Mouse (Mus musculus) retina, embryonic 14.5 days (tissue): ENCODE results near the gene Lpar3.

Experiments
- DNase-seq: peaks from one replicate; pipeline ENCODE4 v3.0.0-alpha.2; 2015; ENCODE audit warnings: low spot score

The Lpar3 gene

GRCm38 (mm10) chr3:146309586-146309985 lies 88.8 kb downstream of the Lpar3 start:
- DNase-seq: no peak

- DNase-seq: peak; percentile 59
Measured at GRCm38 (mm10) chr3:146311121-146311538, 90.4 kb downstream of the Lpar3 start.

GRCm38 (mm10) chr3:146315414-146315813 lies 94.7 kb downstream of the Lpar3 start:
- no peak for DNase-seq

GRCm38 (mm10) chr3:146316293-146316692 lies 95.5 kb downstream of the Lpar3 start:
- DNase-seq: no peak

- DNase-seq: no peak
Measured at GRCm38 (mm10) chr3:146317366-146317765, 96.6 kb downstream of the Lpar3 start.

DNA sequence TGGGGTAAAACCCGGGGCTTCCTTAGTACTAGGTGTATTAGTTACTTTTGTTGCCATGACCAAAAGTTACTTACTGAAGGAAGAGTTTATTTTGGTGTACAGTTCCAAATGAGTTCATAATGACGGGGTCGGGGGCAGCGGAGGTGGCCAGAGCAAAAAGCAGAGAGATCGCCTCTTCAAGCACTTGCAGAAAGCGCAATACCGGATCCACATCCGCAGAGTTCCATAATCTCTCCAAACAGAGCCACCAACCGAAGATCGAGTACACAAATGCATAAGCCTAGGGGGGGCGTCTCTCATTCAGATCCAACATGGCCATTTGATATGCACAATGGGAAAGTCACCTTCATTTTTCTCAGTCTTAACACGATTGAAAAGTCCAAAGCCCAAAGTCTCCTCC lies 97.1 kb downstream of the Lpar3 start:
- DNase-seq: no peak

DNA sequence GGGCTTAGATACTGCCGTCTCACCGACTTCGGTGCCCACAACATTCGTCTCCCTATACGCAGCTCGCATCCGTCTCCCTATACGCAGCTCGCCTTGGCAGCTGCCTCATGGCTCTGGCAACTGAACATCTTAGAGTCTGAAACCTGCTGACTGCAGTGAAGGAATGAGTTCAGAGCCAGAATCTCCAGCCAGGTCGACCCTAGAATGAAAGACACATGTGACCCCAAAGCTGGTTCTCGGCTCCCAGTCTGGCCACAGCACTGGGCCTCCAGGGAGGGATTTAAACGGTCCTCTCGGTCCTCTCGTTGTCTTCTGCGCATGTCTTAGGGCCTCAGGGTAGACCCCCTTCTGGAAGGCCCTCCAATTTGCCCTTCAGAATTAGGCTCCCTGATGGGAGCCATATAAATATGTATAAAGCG lies 97.8 kb downstream of the Lpar3 start:
- DNase-seq: peak; percentile 62

- DNase-seq: peak; percentile 78
Measured at GRCm38 (mm10) chr3:146318987-146319386, 98.2 kb downstream of the Lpar3 start.

- no peak for DNase-seq
Measured at GRCm38 (mm10) chr3:146319503-146319902, 98.7 kb downstream of the Lpar3 start.

GRCm38 (mm10) chr3:146324949-146325348 lies 104.2 kb downstream of the Lpar3 start:
- DNase-seq: no peak

DNA sequence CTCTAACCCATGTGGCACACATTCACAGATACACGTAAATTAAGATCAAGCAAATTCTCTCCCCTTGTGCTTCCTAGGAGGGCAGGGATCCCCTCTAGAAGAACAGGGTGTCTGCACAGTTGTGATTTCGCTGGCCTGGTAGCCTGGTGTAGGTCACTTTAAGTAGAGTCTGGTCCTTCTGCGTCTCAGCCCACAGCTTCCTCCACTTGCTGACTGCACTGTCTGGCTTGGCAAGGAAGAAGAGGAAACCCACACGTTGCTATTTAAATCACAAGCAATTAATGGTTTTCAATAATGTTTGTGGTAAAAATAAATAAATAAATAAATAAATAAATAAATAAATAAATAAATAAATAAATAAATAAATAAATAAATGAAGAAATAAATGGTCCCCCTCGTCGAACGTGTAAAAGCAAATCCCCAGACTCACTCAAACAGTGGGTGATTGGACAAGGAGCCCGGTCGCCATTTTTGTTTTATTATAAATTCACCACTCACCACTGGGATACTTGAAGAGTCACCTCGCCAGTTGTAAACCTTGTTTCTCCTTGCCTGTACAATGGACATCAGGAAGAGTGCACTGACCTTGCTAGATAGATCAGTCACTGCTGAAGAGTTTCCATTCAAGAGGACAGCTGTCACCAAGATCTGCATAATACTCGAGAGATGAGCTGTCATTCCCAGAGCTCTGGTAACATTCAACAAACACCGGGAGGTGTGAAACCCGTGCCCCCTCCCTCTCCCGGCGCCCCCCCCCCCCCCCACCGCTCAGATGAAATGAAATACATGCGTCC lies 106.2 kb downstream of the Lpar3 start:
- no peak for DNase-seq

- peak; percentile 97 for DNase-seq
Measured at GRCm38 (mm10) chr3:146327537-146328255, 106.9 kb downstream of the Lpar3 start.

DNA sequence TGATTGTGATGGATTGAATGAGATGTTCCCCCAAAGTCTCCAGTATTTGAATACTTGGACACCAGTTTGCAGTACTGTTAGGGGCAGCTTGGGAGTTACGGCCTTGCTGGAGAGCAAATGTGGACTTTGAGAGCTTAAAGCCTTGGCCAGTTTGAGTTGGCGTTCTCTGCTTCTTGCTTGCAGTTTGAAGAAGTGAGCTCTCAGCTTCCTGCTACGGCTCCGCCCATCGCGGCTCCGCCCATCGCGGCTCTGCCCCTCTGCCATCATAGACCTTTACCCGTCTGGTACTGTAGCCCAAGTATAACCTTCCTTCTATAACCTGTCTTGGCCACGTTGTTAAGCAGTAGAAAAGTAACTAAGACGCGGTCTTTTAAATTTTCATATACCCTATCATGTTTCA lies 108.0 kb downstream of the Lpar3 start:
- DNase-seq: peak; percentile 39

GRCm38 (mm10) chr3:146331819-146332218 lies 111.1 kb downstream of the Lpar3 start:
- no peak for DNase-seq

GRCm38 (mm10) chr3:146333270-146333669 lies 112.5 kb downstream of the Lpar3 start:
- no peak for DNase-seq

- peak; percentile 73 for DNase-seq
Measured at GRCm38 (mm10) chr3:146334070-146334469, 113.3 kb downstream of the Lpar3 start.
